Mouse (Mus musculus): ENCODE measurements around the gene Cenpj. TPM values are rescaled to one million over a fixed set of nuclear protein-coding genes. Genes with fewer than 3 reads are reported as not detected.

The Cenpj gene
- 1.0 and 1.6 TPM in 2 replicates for polyA plus RNA-seq (2012; ENCODE audit: low replicate concordance)

GRCm38 (mm10) chr14:56575416-56575815 lies at the start of gene Cenpj, which contains the start of gene Parp4:
Gene Cenpj, minus strand, starts transcription at chr14:56575425.
Gene Parp4, plus strand, starts transcription at chr14:56575619.

Other genes with a start within 250 kb of the Cenpj start
- gene Atp12a, start 210.4 kb downstream of the Cenpj start, polyA plus RNA-seq (2012; ENCODE audit: low replicate concordance): not detected in 2 replicates
- gene Rnf17, start 172.8 kb downstream of the Cenpj start, polyA plus RNA-seq (2012; ENCODE audit: low replicate concordance): 0.21 TPM in 1 of 2 replicates, not detected in the other
- gene Parp4, start 194 bp upstream of the Cenpj start, polyA plus RNA-seq (2012; ENCODE audit: low replicate concordance): 6.4 and 9.3 TPM in 2 replicates
- gene Mphosph8, start 92.8 kb upstream of the Cenpj start, polyA plus RNA-seq (2012; ENCODE audit: low replicate concordance): 4.3 and 6.5 TPM in 2 replicates
- 9.2 and 9.6 TPM in 2 replicates for gene Pspc1, start 202.9 kb upstream of the Cenpj start, polyA plus RNA-seq (2012; ENCODE audit: low replicate concordance)
- 3.3 and 4.8 TPM in 2 replicates for gene Zmym5, start 236.3 kb upstream of the Cenpj start, polyA plus RNA-seq (2012; ENCODE audit: low replicate concordance)

Data from hematopoietic multipotent progenitor cell, adult 10-12 weeks (in vitro differentiated cells).